Mouse (Mus musculus) C2C12 (cell line): ENCODE data around the gene Litaf.

ENCODE experiments used
- CEBPB ChIP-seq: IDR thresholded peaks from one replicate; pipeline ENCODE4 v1.6.1; 2011; ENCODE audit warnings: low read depth, mild to moderate bottlenecking, control low read depth, moderate library complexity
- CTCF ChIP-seq: IDR thresholded peaks from one replicate; pipeline ENCODE4 v1.5.1; 2011; ENCODE audit not compliant: control insufficient read depth, insufficient read depth, insufficient read length
- MAX ChIP-seq: IDR thresholded peaks from one replicate; pipeline ENCODE4 v1.6.1; 2011; ENCODE audit warnings: mild to moderate bottlenecking, control low read depth
- MYOD1 ChIP-seq: IDR thresholded peaks from one replicate; pipeline ENCODE4 v1.6.1; 2011; ENCODE audit warnings: low read depth; ENCODE audit not compliant: control insufficient read depth, insufficient read length
- MYOG ChIP-seq: IDR thresholded peaks from one replicate; pipeline ENCODE4 v1.6.1; 2011; ENCODE audit not compliant: control insufficient read depth, insufficient read length; ENCODE audit errors: extremely low read depth

GRCm38 (mm10) chr16:10927026-10927425, 138.9 kb downstream of the Litaf start:
- TF ChIP-seq CTCF: no peak
- TF ChIP-seq MYOD1: no peak
- no peak for TF ChIP-seq MAX
- no peak for TF ChIP-seq MYOG
- no peak for TF ChIP-seq CEBPB
